Mouse (Mus musculus) thymus, adult 2 months (tissue): ENCODE results near the gene Eng.

Experiments used
- CTCF ChIP-seq: fragments of 200-500 bp; IDR thresholded peaks from 2 replicates; pipeline ENCODE4 v1.5.1; 2012; ENCODE audit warnings: mild to moderate bottlenecking, control low read depth, low read length, moderate library complexity, borderline replicate concordance; ENCODE audit not compliant: control insufficient read depth, poor library complexity, insufficient read depth; ENCODE audit errors: extremely low read depth
- POLR2A ChIP-seq: fragments of 200-500 bp; IDR thresholded peaks from 2 replicates; pipeline ENCODE4 v1.6.1; 2012; ENCODE audit warnings: mild to moderate bottlenecking, low read length, control low read depth, moderate library complexity; ENCODE audit not compliant: control insufficient read depth, poor library complexity, insufficient read depth; ENCODE audit errors: extremely low read depth

- TF ChIP-seq POLR2A (no peak), CTCF (no peak)
Measured at GRCm38 (mm10) chr2:32653764-32654163, 7.4 kb downstream of the Eng start.
